12 mouse cellular contexts compared by ENCODE assay signal in genomic region chr2:131097087-131097486, GRCm38 (mm10). TPM values are rescaled to one million over a fixed set of nuclear protein-coding genes. Genes with fewer than 3 reads are reported as not detected.
DNase-seq lines count a peak whose midpoint lies in the region; ATAC-seq and TF ChIP-seq lines count a peak whose summit lies in the region.
"Had no signal": no experiment of that assay in that cellular context is flagged by ENCODE, and none has a peak within 500 bp of the region (broad histone marks: within the 10 kb centered on the region; RNA-seq: fewer than 3 reads in every experiment).

No protein-coding gene starts in this region.

- peak; percentile 14 for DNase-seq in forebrain, embryonic 10.5 days (ENCODE audit: extremely low spot score, low spot score)
- DNase-seq in forebrain, postnatal 0 days: no peak
- DNase-seq in midbrain, embryonic 14.5 days: no peak
- DNase-seq in cerebellum, postnatal 14 days: no peak
- DNase-seq: cerebellum, adult 9-10 months had no signal

- no peaks in the 10 kb centered on the region for H3K27me3 ChIP-seq in forebrain, embryonic 10.5 days (ENCODE audit: poor library complexity, severe bottlenecking)
- no peaks in the 10 kb centered on the region for H3K27me3 ChIP-seq in forebrain, postnatal 0 days (ENCODE audit: insufficient read depth, low read length)
- no peaks in the 10 kb centered on the region for H3K27me3 ChIP-seq in intestine, embryonic 16.5 days (replicated peaks; ENCODE audit: control insufficient read depth, insufficient read depth, low read length)
- no peaks in the 10 kb centered on the region for H3K27me3 ChIP-seq in intestine, embryonic 15.5 days (replicated peaks)
- H3K27me3 ChIP-seq in C2C12 (ENCODE audit: control insufficient read depth, insufficient read depth, insufficient read length): no peaks in the 10 kb centered on the region
- H3K27me3 ChIP-seq in heart, embryonic 16.5 days (ENCODE audit: control insufficient read depth, insufficient read depth, low read length): no peaks in the 10 kb centered on the region
- H3K27me3 ChIP-seq in midbrain, embryonic 14.5 days (ENCODE audit: control insufficient read depth, insufficient read depth, low read length): no peaks in the 10 kb centered on the region

- no peak overlapping the region for H3K4me3 ChIP-seq in forebrain, embryonic 10.5 days
- no peak overlapping the region for H3K4me3 ChIP-seq in forebrain, postnatal 0 days (ENCODE audit: low read depth, low read length)
- no peak overlapping the region for H3K4me3 ChIP-seq in intestine, embryonic 16.5 days (ENCODE audit: low read length)
- H3K4me3 ChIP-seq in intestine, embryonic 15.5 days (replicated peaks): no peak overlapping the region
- no peak overlapping the region for H3K4me3 ChIP-seq in C2C12 (ENCODE audit: insufficient read depth, poor library complexity, severe bottlenecking)
- H3K4me3 ChIP-seq in heart, embryonic 16.5 days (ENCODE audit: low read length): no peak overlapping the region
- H3K4me3 ChIP-seq in midbrain, embryonic 14.5 days (replicated peaks; ENCODE audit: low read depth, low read length): no peak overlapping the region

- peak overlapping the region; percentile 86 for H3K27ac ChIP-seq in forebrain, embryonic 10.5 days
- no peak overlapping the region for H3K27ac ChIP-seq in forebrain, postnatal 0 days (ENCODE audit: low read depth, low read length)
- H3K27ac ChIP-seq in intestine, embryonic 16.5 days (ENCODE audit: low read length): no peak overlapping the region
- no peak overlapping the region for H3K27ac ChIP-seq in intestine, embryonic 15.5 days
- peak overlapping the region; percentile 79 for H3K27ac ChIP-seq in heart, embryonic 16.5 days (ENCODE audit: low read length)
- no peak overlapping the region for H3K27ac ChIP-seq in midbrain, embryonic 14.5 days (replicated peaks; ENCODE audit: low read depth, low read length)

- H3K79me2 ChIP-seq in C2C12 (ENCODE audit: control insufficient read depth, insufficient read depth): no peaks in the 10 kb centered on the region

- H3ac ChIP-seq in C2C12 (ENCODE audit: control insufficient read depth, insufficient read length, low read depth): peak overlapping the region; percentile 21

- no peak for TF ChIP-seq CTCF in forebrain, postnatal 0 days (IDR thresholded peaks at IDR 0.05; ENCODE audit: low read depth)
- no peak for TF ChIP-seq CTCF in C2C12 (IDR thresholded peaks at IDR 0.05; ENCODE audit: control insufficient read depth, insufficient read depth, insufficient read length)

- no peak for ATAC-seq in forebrain, postnatal 0 days
- ATAC-seq in intestine, embryonic 16.5 days: no peak
- no peak for ATAC-seq in intestine, embryonic 15.5 days
- no peak for ATAC-seq in heart, embryonic 16.5 days (replicated peaks; ENCODE audit: extremely low read depth, insufficient read depth, low FRiP score)
- no peak for ATAC-seq in midbrain, embryonic 14.5 days (ENCODE audit: low FRiP score, low TSS enrichment)

- WGBS in forebrain, embryonic 10.5 days: 87% methylated on average over 4 of the region's 4 CpGs
- 77% methylated on average over 4 of the region's 4 CpGs for WGBS in forebrain, postnatal 0 days
- WGBS in intestine, embryonic 16.5 days: 86% methylated on average over 4 of the region's 4 CpGs
- WGBS in intestine, embryonic 15.5 days: 75% methylated on average over 4 of the region's 4 CpGs
- WGBS in heart, embryonic 16.5 days: 75% methylated on average over 4 of the region's 4 CpGs
- WGBS in midbrain, embryonic 14.5 days: 89% methylated on average over 4 of the region's 4 CpGs

- no peak overlapping the region for H3K9ac ChIP-seq in forebrain, postnatal 0 days
- H3K9ac ChIP-seq in intestine, embryonic 16.5 days (ENCODE audit: low read depth, low read length): no peak overlapping the region
- H3K9ac ChIP-seq in intestine, embryonic 15.5 days: no peak overlapping the region
- H3K9ac ChIP-seq in heart, embryonic 16.5 days (ENCODE audit: low read length): no peak overlapping the region
- H3K9ac ChIP-seq in midbrain, embryonic 14.5 days (replicated peaks; ENCODE audit: low read length): no peak overlapping the region

- H3K4me1 ChIP-seq in forebrain, embryonic 10.5 days: peaks cover 25% of the 10 kb centered on the region
- no peaks in the 10 kb centered on the region for H3K4me1 ChIP-seq in forebrain, postnatal 0 days (ENCODE audit: insufficient read depth)
- peaks cover 9% of the 10 kb centered on the region for H3K4me1 ChIP-seq in intestine, embryonic 16.5 days (ENCODE audit: control insufficient read depth, insufficient read depth, low read length)
- H3K4me1 ChIP-seq in intestine, embryonic 15.5 days (replicated peaks): 0 out of 2 replicates have a peak, but pooled peaks cover 7% of the 10 kb centered on the region
- peaks cover 10% of the 10 kb centered on the region for H3K4me1 ChIP-seq in heart, embryonic 16.5 days (ENCODE audit: control insufficient read depth, insufficient read depth, low read length)
- no peaks in the 10 kb centered on the region for H3K4me1 ChIP-seq in midbrain, embryonic 14.5 days (ENCODE audit: control insufficient read depth, insufficient read depth, low read length)

- no peaks in the 10 kb centered on the region for H3K9me3 ChIP-seq in forebrain, embryonic 10.5 days
- no peaks in the 10 kb centered on the region for H3K9me3 ChIP-seq in forebrain, postnatal 0 days (ENCODE audit: low read length)
- H3K9me3 ChIP-seq in intestine, embryonic 16.5 days (ENCODE audit: control insufficient read depth, low read length): no peaks in the 10 kb centered on the region
- no peaks in the 10 kb centered on the region for H3K9me3 ChIP-seq in intestine, embryonic 15.5 days
- H3K9me3 ChIP-seq in heart, embryonic 16.5 days (replicated peaks; ENCODE audit: control insufficient read depth, low read length): no peaks in the 10 kb centered on the region
- H3K9me3 ChIP-seq in midbrain, embryonic 14.5 days (ENCODE audit: control insufficient read depth, low read length): no peaks in the 10 kb centered on the region

- H3K4me2 ChIP-seq in forebrain, postnatal 0 days (ENCODE audit: low read depth): no peak overlapping the region
- H3K4me2 ChIP-seq in intestine, embryonic 16.5 days (ENCODE audit: low read depth, low read length): 0 out of 2 replicates have a peak overlapping the region, but pooled peaks have one; percentile 37
- H3K4me2 ChIP-seq in intestine, embryonic 15.5 days (replicated peaks): no peak overlapping the region
- H3K4me2 ChIP-seq in heart, embryonic 16.5 days (ENCODE audit: low read depth, low read length): no peak overlapping the region
- no peak overlapping the region for H3K4me2 ChIP-seq in midbrain, embryonic 14.5 days (ENCODE audit: low read length)

- no peaks in the 10 kb centered on the region for H3K36me3 ChIP-seq in forebrain, embryonic 10.5 days (replicated peaks)
- H3K36me3 ChIP-seq in forebrain, postnatal 0 days (ENCODE audit: insufficient read depth): no peaks in the 10 kb centered on the region
- H3K36me3 ChIP-seq in intestine, embryonic 16.5 days (ENCODE audit: control insufficient read depth, insufficient read depth, low read length): no peaks in the 10 kb centered on the region
- no peaks in the 10 kb centered on the region for H3K36me3 ChIP-seq in intestine, embryonic 15.5 days
- no peaks in the 10 kb centered on the region for H3K36me3 ChIP-seq in C2C12 (ENCODE audit: control insufficient read depth, insufficient read depth)
- H3K36me3 ChIP-seq in heart, embryonic 16.5 days (ENCODE audit: control insufficient read depth, insufficient read depth): no peaks in the 10 kb centered on the region
- no peaks in the 10 kb centered on the region for H3K36me3 ChIP-seq in midbrain, embryonic 14.5 days (ENCODE audit: control insufficient read depth, insufficient read depth, low read length)

- H3K79me3 ChIP-seq in C2C12 (ENCODE audit: low read depth): no peaks in the 10 kb centered on the region

RNA-seq across cellular contexts. Expression of gene Siglec1, which starts 10.5 kb away (rescaled TPM):
- 0.09 and 0.12 TPM in 2 replicates for polyA plus RNA-seq in forebrain, embryonic 10.5 days (2016; fragmentation: Nextera tagmentation; extraction: Ambion mirVana)
- 0.62 and 1.7 TPM in 2 replicates for total RNA-seq in forebrain, postnatal 0 days (2014; rRNA removed)
- polyA plus RNA-seq in forebrain, postnatal 0 days (2015; fragmentation: Nextera tagmentation; extraction: Ambion mirVana): 0.18 and 0.19 TPM in 2 replicates
- 0.29 and 0.37 TPM in 2 replicates for polyA plus RNA-seq in intestine, embryonic 16.5 days (2015; fragmentation: Nextera tagmentation; extraction: Ambion mirVana)
- polyA plus RNA-seq in intestine, embryonic 15.5 days (2015; fragmentation: Nextera tagmentation; extraction: Ambion mirVana): 0.24 and 0.35 TPM in 2 replicates
- polyA plus RNA-seq in C2C12 (2012; fragmentation: generic; extraction: Trizol): 0.01 TPM
- polyA plus RNA-seq in heart, embryonic 16.5 days (2015; fragmentation: Nextera tagmentation; extraction: Ambion mirVana): 0.46 and 0.49 TPM in 2 replicates
- polyA plus RNA-seq in midbrain, embryonic 14.5 days (2014; fragmentation: Nextera tagmentation; extraction: Ambion mirVana): 0.51 TPM in 1 of 2 replicates, not detected in the other

RNA-seq across cellular contexts. Expression of gene Hspa12b, which starts 30.0 kb away (rescaled TPM):
- 8.4 and 8.7 TPM in 2 replicates for polyA plus RNA-seq in forebrain, embryonic 10.5 days (2016; fragmentation: Nextera tagmentation; extraction: Ambion mirVana)
- 5.3 and 6.3 TPM in 2 replicates for total RNA-seq in forebrain, postnatal 0 days (2014; rRNA removed)
- 2.2 and 2.4 TPM in 2 replicates for polyA plus RNA-seq in forebrain, postnatal 0 days (2015; fragmentation: Nextera tagmentation; extraction: Ambion mirVana)
- polyA plus RNA-seq in intestine, embryonic 16.5 days (2015; fragmentation: Nextera tagmentation; extraction: Ambion mirVana): 8.3 and 8.4 TPM in 2 replicates
- polyA plus RNA-seq in intestine, embryonic 15.5 days (2015; fragmentation: Nextera tagmentation; extraction: Ambion mirVana): 9.1 and 9.7 TPM in 2 replicates
- polyA plus RNA-seq in C2C12 (2012; fragmentation: generic; extraction: Trizol): 6.0 TPM
- 11.6 and 12.8 TPM in 2 replicates for polyA plus RNA-seq in heart, embryonic 16.5 days (2015; fragmentation: Nextera tagmentation; extraction: Ambion mirVana)
- polyA plus RNA-seq in midbrain, embryonic 14.5 days (2014; fragmentation: Nextera tagmentation; extraction: Ambion mirVana): 1.5 and 1.7 TPM in 2 replicates

RNA-seq across cellular contexts. Expression of gene Adam33, which starts 33.5 kb away (rescaled TPM):
- 0.63 TPM in 1 of 2 replicates, not detected in the other for polyA plus RNA-seq in forebrain, embryonic 10.5 days (2016; fragmentation: Nextera tagmentation; extraction: Ambion mirVana)
- total RNA-seq in forebrain, postnatal 0 days (2014; rRNA removed): 0.77 and 3.1 TPM in 2 replicates
- 0.82 and 0.85 TPM in 2 replicates for polyA plus RNA-seq in forebrain, postnatal 0 days (2015; fragmentation: Nextera tagmentation; extraction: Ambion mirVana)
- polyA plus RNA-seq in intestine, embryonic 16.5 days (2015; fragmentation: Nextera tagmentation; extraction: Ambion mirVana): 5.3 TPM in 2 replicates
- polyA plus RNA-seq in intestine, embryonic 15.5 days (2015; fragmentation: Nextera tagmentation; extraction: Ambion mirVana): 3.3 and 4.0 TPM in 2 replicates
- polyA plus RNA-seq in C2C12 (2012; fragmentation: generic; extraction: Trizol): not detected
- polyA plus RNA-seq in heart, embryonic 16.5 days (2015; fragmentation: Nextera tagmentation; extraction: Ambion mirVana): 16.9 and 17.3 TPM in 2 replicates
- polyA plus RNA-seq in midbrain, embryonic 14.5 days (2014; fragmentation: Nextera tagmentation; extraction: Ambion mirVana): 0.36 and 0.58 TPM in 2 replicates

RNA-seq across cellular contexts. Expression of gene Gm11037, which starts 36.2 kb away (rescaled TPM):
- polyA plus RNA-seq in forebrain, embryonic 10.5 days (2016; fragmentation: Nextera tagmentation; extraction: Ambion mirVana): not detected in 2 replicates
- not detected in 2 replicates for total RNA-seq in forebrain, postnatal 0 days (2014; rRNA removed)
- not detected in 2 replicates for polyA plus RNA-seq in forebrain, postnatal 0 days (2015; fragmentation: Nextera tagmentation; extraction: Ambion mirVana)
- not detected in 2 replicates for polyA plus RNA-seq in intestine, embryonic 16.5 days (2015; fragmentation: Nextera tagmentation; extraction: Ambion mirVana)
- polyA plus RNA-seq in intestine, embryonic 15.5 days (2015; fragmentation: Nextera tagmentation; extraction: Ambion mirVana): not detected in 2 replicates
- polyA plus RNA-seq in C2C12 (2012; fragmentation: generic; extraction: Trizol): not detected
- polyA plus RNA-seq in heart, embryonic 16.5 days (2015; fragmentation: Nextera tagmentation; extraction: Ambion mirVana): not detected in 2 replicates
- not detected in 2 replicates for polyA plus RNA-seq in midbrain, embryonic 14.5 days (2014; fragmentation: Nextera tagmentation; extraction: Ambion mirVana)
- total RNA-seq: adrenal gland, postnatal 36 days; gastrocnemius, adult 8-10 months; liver, adult 2 months had no signal
- polyA plus RNA-seq: liver, adult 2 months had no signal

RNA-seq across cellular contexts. Expression of gene Gfra4, which starts 54.2 kb away (rescaled TPM):
- 3.1 and 3.3 TPM in 2 replicates for polyA plus RNA-seq in forebrain, embryonic 10.5 days (2016; fragmentation: Nextera tagmentation; extraction: Ambion mirVana)
- 39.8 and 52.0 TPM in 2 replicates for total RNA-seq in forebrain, postnatal 0 days (2014; rRNA removed)
- polyA plus RNA-seq in forebrain, postnatal 0 days (2015; fragmentation: Nextera tagmentation; extraction: Ambion mirVana): 53.7 and 61.9 TPM in 2 replicates
- 6.9 and 8.6 TPM in 2 replicates for polyA plus RNA-seq in intestine, embryonic 16.5 days (2015; fragmentation: Nextera tagmentation; extraction: Ambion mirVana)
- 8.8 and 9.6 TPM in 2 replicates for polyA plus RNA-seq in intestine, embryonic 15.5 days (2015; fragmentation: Nextera tagmentation; extraction: Ambion mirVana)
- polyA plus RNA-seq in C2C12 (2012; fragmentation: generic; extraction: Trizol): 0.33 TPM
- polyA plus RNA-seq in heart, embryonic 16.5 days (2015; fragmentation: Nextera tagmentation; extraction: Ambion mirVana): 1.8 and 3.0 TPM in 2 replicates
- 37.8 and 41.7 TPM in 2 replicates for polyA plus RNA-seq in midbrain, embryonic 14.5 days (2014; fragmentation: Nextera tagmentation; extraction: Ambion mirVana)
- total RNA-seq: liver, adult 2 months had no signal

Comparison
In these comparisons a context has a peak if more than half of its experiments do, and no peak if none do; other contexts are left out.
1. H3K27ac ChIP-seq: peak in forebrain, embryonic 10.5 days (single experiment) and heart, embryonic 16.5 days (single experiment); none in forebrain, postnatal 0 days (single experiment), intestine, embryonic 16.5 days (single experiment), intestine, embryonic 15.5 days (single experiment) and midbrain, embryonic 14.5 days (single experiment).